ENCODE assay signal across 10 mouse cellular contexts in genomic region chr12:53295747-53296146, GRCm38 (mm10). TPM values are rescaled to one million over a fixed set of nuclear protein-coding genes. Genes with fewer than 3 reads are reported as not detected.
DNase-seq lines count a peak whose midpoint lies in the region; TF ChIP-seq lines count a peak whose summit lies in the region.
"Had no signal": no experiment of that assay in that cellular context is flagged by ENCODE, and none has a peak within 500 bp of the region (broad histone marks: within the 10 kb centered on the region; RNA-seq: fewer than 3 reads in every experiment).

No protein-coding gene starts in this region.

- H3K9me3 ChIP-seq in heart, embryonic 10.5 days: no peaks in the 10 kb centered on the region
- H3K9me3 ChIP-seq: midbrain, embryonic 13.5 days had no signal

- no peak overlapping the region for H3K4me3 ChIP-seq in heart, embryonic 10.5 days
- no peak overlapping the region for H3K4me3 ChIP-seq in kidney, adult 2 months (ENCODE audit: insufficient read depth, low read depth, low read length)
- no peak overlapping the region for H3K4me3 ChIP-seq in layer of hippocampus, adult 2 months
- H3K4me3 ChIP-seq: midbrain, embryonic 13.5 days had no signal

- H3K4me1 ChIP-seq in heart, embryonic 10.5 days: peaks cover 14% of the 10 kb centered on the region
- no peaks in the 10 kb centered on the region for H3K4me1 ChIP-seq in kidney, adult 2 months (ENCODE audit: control insufficient read depth, insufficient read depth, low read length)

- 36% methylated on average over 7 of the region's 7 CpGs for WGBS in heart, embryonic 10.5 days
- WGBS in kidney, adult 2 months: 29% methylated on average over 7 of the region's 7 CpGs

- peak; percentile 73 for DNase-seq in heart, embryonic 10.5 days (ENCODE audit: low spot score)
- DNase-seq in heart, postnatal 4 days: no peak
- peak; percentile 42 for DNase-seq in adrenal gland, postnatal 10 days
- peak; percentile 57 for DNase-seq in kidney, adult 2 months
- peak; percentile 28 for DNase-seq in lung, postnatal 10 days
- DNase-seq in gastrocnemius, adult 18-20 months (ENCODE audit: low spot score): no peak
- no peak for DNase-seq in layer of hippocampus, adult 2 months (ENCODE audit: low spot score in 2 of 2)
- no peak for DNase-seq in thymus, postnatal 25 days
- DNase-seq: heart, postnatal 36 days had no signal

- H3K27ac ChIP-seq in heart, embryonic 10.5 days: no peak overlapping the region
- no peak overlapping the region for H3K27ac ChIP-seq in kidney, adult 2 months (ENCODE audit: insufficient read depth, low read depth, low read length)
- H3K27ac ChIP-seq in layer of hippocampus, adult 2 months: no peak overlapping the region
- H3K27ac ChIP-seq: midbrain, embryonic 13.5 days had no signal

- no peak for TF ChIP-seq CTCF in kidney, adult 2 months (conservative IDR thresholded peaks at IDR 0.05; ENCODE audit: insufficient read depth, insufficient read length, low read depth, low read length)
- no peak for TF ChIP-seq CTCF in layer of hippocampus, adult 2 months (conservative IDR thresholded peaks at IDR 0.05)

- peaks cover 11% of the 10 kb centered on the region; the same call in 1 of the 2 replicates for H3K27me3 ChIP-seq in heart, embryonic 10.5 days (ENCODE audit: insufficient read depth, poor library complexity, severe bottlenecking)
- H3K27me3 ChIP-seq in kidney, adult 2 months (replicated peaks; ENCODE audit: control insufficient read depth, insufficient read depth, low read length): no peaks in the 10 kb centered on the region
- H3K27me3 ChIP-seq: midbrain, embryonic 13.5 days had no signal

- TF ChIP-seq POLR2A in kidney, adult 2 months (IDR thresholded peaks at IDR 0.05; ENCODE audit: low read depth, low read length): no peak

- no peaks in the 10 kb centered on the region for H3K36me3 ChIP-seq in heart, embryonic 10.5 days
- no peaks in the 10 kb centered on the region for H3K36me3 ChIP-seq in kidney, adult 2 months (ENCODE audit: control insufficient read depth, insufficient read depth, low read length)
- H3K36me3 ChIP-seq: midbrain, embryonic 13.5 days had no signal

RNA-seq across cellular contexts. Expression of gene Npas3, which starts 47.3 kb away (rescaled TPM):
- 0.54 and 1.8 TPM in 2 replicates for polyA plus RNA-seq in heart, embryonic 10.5 days (2016; fragmentation: Nextera tagmentation; extraction: Ambion mirVana)
- 1 to 10 TPM; 2.4 to 3.2 TPM for total RNA-seq in heart, postnatal 4 days (2021)
- 1 to 10 TPM; 2.4 to 3.5 TPM for total RNA-seq in adrenal gland, postnatal 10 days (2021)
- 0.11 and 0.14 TPM in 2 replicates for polyA plus RNA-seq in kidney, adult 2 months (2012; rRNA removed)
- total RNA-seq in gastrocnemius, adult 18-20 months (2021): under 1 TPM; 0.07 to 0.09 TPM
- total RNA-seq in layer of hippocampus, adult 2 months (2021): 10 to 100 TPM; 22.9 to 29.1 TPM

Comparison
In these comparisons a context has a peak if more than half of its experiments do, and no peak if none do; other contexts are left out.
1. DNase-seq: peak in heart, embryonic 10.5 days (single experiment), adrenal gland, postnatal 10 days (single experiment), kidney, adult 2 months (single experiment) and lung, postnatal 10 days (single experiment); none in heart, postnatal 4 days (single experiment), gastrocnemius, adult 18-20 months (single experiment), layer of hippocampus, adult 2 months (0 of 2) and thymus, postnatal 25 days (single experiment).
2. RNA of gene Npas3, which starts 47.3 kb away (total RNA-seq): 22.9 to 29.1 TPM in layer of hippocampus, adult 2 months; 2.4 to 3.5 TPM in adrenal gland, postnatal 10 days, 2.4 to 3.2 TPM in heart, postnatal 4 days and 0.07 to 0.09 TPM in gastrocnemius, adult 18-20 months; every median in the first group is over 4 times any median in the second.